Mouse (Mus musculus): Measurements from ENCODE around the gene Bicral. TPM values are rescaled to one million over a fixed set of nuclear protein-coding genes. Genes with fewer than 3 reads are reported as not detected.

Bicral gene
- polyA plus RNA-seq (2015; fragmentation: Illumina TruSeq; extraction: RNeasy Lipid Tissue Mini Kit (QIAGEN cat#74804); ENCODE audit: low read depth, low replicate concordance): 27.6 TPM

GRCm38 (mm10) chr17:46857903-46858748 lies at the start of gene Bicral:
Gene Bicral, minus strand, starts transcription at chr17:46858482.

GRCm38 (mm10) chr17:46890116-46890815 lies 32.0 kb upstream of the Bicral start, which contains the start of gene Tbcc:
Gene Tbcc, plus strand, starts transcription at chr17:46890684.

GRCm38 (mm10) chr17:46782341-46783221 lies 75.7 kb downstream of the Bicral start, which contains the start of gene Rpl7l1:
Gene Rpl7l1, minus strand, starts transcription at chr17:46782672.

GRCm38 (mm10) chr17:46772404-46773277 lies 85.6 kb downstream of the Bicral start, which contains the start of gene 2310039H08Rik:
Gene 2310039H08Rik, plus strand, starts transcription at chr17:46772635.

GRCm38 (mm10) chr17:46763544-46763943 lies 94.7 kb downstream of the Bicral start, which contains the start of gene Ptcra:
Gene Ptcra, minus strand, starts transcription at chr17:46763712.

GRCm38 (mm10) chr17:46751794-46752556 lies 106.3 kb downstream of the Bicral start, which contains the start of gene Cnpy3:
Gene Cnpy3, minus strand, starts transcription at chr17:46752214.

Other genes starting within 250 kb of the Bicral start
- 6.1 TPM for gene Ptk7, start 229.0 kb downstream of the Bicral start, polyA plus RNA-seq (2015; fragmentation: Illumina TruSeq; extraction: RNeasy Lipid Tissue Mini Kit (QIAGEN cat#74804); ENCODE audit: low read depth, low replicate concordance)
- gene Klc4, start 212.5 kb downstream of the Bicral start, polyA plus RNA-seq (2015; fragmentation: Illumina TruSeq; extraction: RNeasy Lipid Tissue Mini Kit (QIAGEN cat#74804); ENCODE audit: low read depth, low replicate concordance): 21.9 TPM
- 64.3 TPM for gene Mrpl2, start 212.3 kb downstream of the Bicral start, polyA plus RNA-seq (2015; fragmentation: Illumina TruSeq; extraction: RNeasy Lipid Tissue Mini Kit (QIAGEN cat#74804); ENCODE audit: low read depth, low replicate concordance)
- gene Cul7, start 208.1 kb downstream of the Bicral start, polyA plus RNA-seq (2015; fragmentation: Illumina TruSeq; extraction: RNeasy Lipid Tissue Mini Kit (QIAGEN cat#74804); ENCODE audit: low read depth, low replicate concordance): 18.4 TPM
- 24.6 TPM for gene Rrp36, start 184.1 kb downstream of the Bicral start, polyA plus RNA-seq (2015; fragmentation: Illumina TruSeq; extraction: RNeasy Lipid Tissue Mini Kit (QIAGEN cat#74804); ENCODE audit: low read depth, low replicate concordance)
- gene Mea1, start 179.7 kb downstream of the Bicral start, polyA plus RNA-seq (2015; fragmentation: Illumina TruSeq; extraction: RNeasy Lipid Tissue Mini Kit (QIAGEN cat#74804); ENCODE audit: low read depth, low replicate concordance): 213 TPM
- 176 TPM for gene Klhdc3, start 177.6 kb downstream of the Bicral start, polyA plus RNA-seq (2015; fragmentation: Illumina TruSeq; extraction: RNeasy Lipid Tissue Mini Kit (QIAGEN cat#74804); ENCODE audit: low read depth, low replicate concordance)
- gene Ppp2r5d, start 153.4 kb downstream of the Bicral start, polyA plus RNA-seq (2015; fragmentation: Illumina TruSeq; extraction: RNeasy Lipid Tissue Mini Kit (QIAGEN cat#74804); ENCODE audit: low read depth, low replicate concordance): 84.0 TPM
- 31.4 TPM for gene Pex6, start 147.0 kb downstream of the Bicral start, polyA plus RNA-seq (2015; fragmentation: Illumina TruSeq; extraction: RNeasy Lipid Tissue Mini Kit (QIAGEN cat#74804); ENCODE audit: low read depth, low replicate concordance)
- gene Gnmt, start 129.3 kb downstream of the Bicral start, polyA plus RNA-seq (2015; fragmentation: Illumina TruSeq; extraction: RNeasy Lipid Tissue Mini Kit (QIAGEN cat#74804); ENCODE audit: low read depth, low replicate concordance): 1.3 TPM
- gene Cnpy3, start 106.3 kb downstream of the Bicral start, polyA plus RNA-seq (2015; fragmentation: Illumina TruSeq; extraction: RNeasy Lipid Tissue Mini Kit (QIAGEN cat#74804); ENCODE audit: low read depth, low replicate concordance): 57.9 TPM
- gene Ptcra, start 94.8 kb downstream of the Bicral start, polyA plus RNA-seq (2015; fragmentation: Illumina TruSeq; extraction: RNeasy Lipid Tissue Mini Kit (QIAGEN cat#74804); ENCODE audit: low read depth, low replicate concordance): 0.37 TPM
- 9.0 TPM for gene 2310039H08Rik, start 85.8 kb downstream of the Bicral start, polyA plus RNA-seq (2015; fragmentation: Illumina TruSeq; extraction: RNeasy Lipid Tissue Mini Kit (QIAGEN cat#74804); ENCODE audit: low read depth, low replicate concordance)
- 70.6 TPM for gene Rpl7l1, start 75.8 kb downstream of the Bicral start, polyA plus RNA-seq (2015; fragmentation: Illumina TruSeq; extraction: RNeasy Lipid Tissue Mini Kit (QIAGEN cat#74804); ENCODE audit: low read depth, low replicate concordance)
- gene Tbcc, start 32.2 kb upstream of the Bicral start, polyA plus RNA-seq (2015; fragmentation: Illumina TruSeq; extraction: RNeasy Lipid Tissue Mini Kit (QIAGEN cat#74804); ENCODE audit: low read depth, low replicate concordance): 22.1 TPM
- gene Prph2, start 52.0 kb upstream of the Bicral start, polyA plus RNA-seq (2015; fragmentation: Illumina TruSeq; extraction: RNeasy Lipid Tissue Mini Kit (QIAGEN cat#74804); ENCODE audit: low read depth, low replicate concordance): not detected
- gene Ubr2, start 152.1 kb upstream of the Bicral start, polyA plus RNA-seq (2015; fragmentation: Illumina TruSeq; extraction: RNeasy Lipid Tissue Mini Kit (QIAGEN cat#74804); ENCODE audit: low read depth, low replicate concordance): 25.2 TPM

All from brain, adult 10 weeks (tissue).